Comparison of ENCODE assay signal across 14 mouse cellular contexts in genomic region chr17:46706375-46707089, GRCm38 (mm10). TPM values are rescaled to one million over a fixed set of nuclear protein-coding genes. Genes with fewer than 3 reads are reported as not detected.
A peak's percentile ranks its signal among the peaks of the same experiment; 100 is the strongest.
DNase-seq lines count a peak whose midpoint lies in the region; ATAC-seq and TF ChIP-seq lines count a peak whose summit lies in the region.
"Had no signal": no experiment of that assay in that cellular context is flagged by ENCODE, and none has a peak within 500 bp of the region (broad histone marks: within the 10 kb centered on the region; RNA-seq: fewer than 3 reads in every experiment).

No protein-coding gene starts in this region.

- 0 out of 2 replicates have a peak, but pooled peaks have one; percentile 6 for TF ChIP-seq CTCF in heart, postnatal 0 days (IDR thresholded peaks at IDR 0.05; ENCODE audit: low read depth)
- no peak for TF ChIP-seq CTCF in lung, postnatal 0 days (IDR thresholded peaks at IDR 0.05)

- no peaks in the 10 kb centered on the region for H3K9me3 ChIP-seq in forebrain, embryonic 10.5 days
- no peaks in the 10 kb centered on the region for H3K9me3 ChIP-seq in forebrain, embryonic 16.5 days (ENCODE audit: control insufficient read depth, low read length)
- H3K9me3 ChIP-seq in heart, postnatal 0 days (replicated peaks; ENCODE audit: control insufficient read depth, low read length) = no peaks in the 10 kb centered on the region
- H3K9me3 ChIP-seq in heart, embryonic 12.5 days (replicated peaks) = no peaks in the 10 kb centered on the region
- H3K9me3 ChIP-seq in lung, postnatal 0 days (ENCODE audit: low read length) = no peaks in the 10 kb centered on the region
- H3K9me3 ChIP-seq: limb, embryonic 15.5 days had no signal

- no peak for TF ChIP-seq EP300 in heart, postnatal 0 days (IDR thresholded peaks at IDR 0.05; ENCODE audit: low read depth)
- TF ChIP-seq EP300 in lung, postnatal 0 days (IDR thresholded peaks at IDR 0.05) = no peak

- H3K4me2 ChIP-seq in forebrain, embryonic 16.5 days (ENCODE audit: low read length) = no peak overlapping the region
- H3K4me2 ChIP-seq in heart, postnatal 0 days (ENCODE audit: low read depth, low read length) = no peak overlapping the region
- no peak overlapping the region for H3K4me2 ChIP-seq in heart, embryonic 12.5 days
- H3K4me2 ChIP-seq in lung, postnatal 0 days (replicated peaks; ENCODE audit: low read depth, low read length) = no peak overlapping the region

- no peak overlapping the region for H3K9ac ChIP-seq in forebrain, embryonic 16.5 days (replicated peaks; ENCODE audit: low read depth, low read length)
- H3K9ac ChIP-seq in heart, postnatal 0 days (replicated peaks; ENCODE audit: low read depth, low read length) = no peak overlapping the region
- no peak overlapping the region for H3K9ac ChIP-seq in heart, embryonic 12.5 days
- H3K9ac ChIP-seq in lung, postnatal 0 days (replicated peaks; ENCODE audit: low read depth) = no peak overlapping the region
- H3K9ac ChIP-seq: limb, embryonic 15.5 days had no signal

- no peak for ATAC-seq in forebrain, embryonic 16.5 days
- ATAC-seq in heart, postnatal 0 days (ENCODE audit: insufficient read depth, low read depth) = no peak
- ATAC-seq in heart, embryonic 12.5 days (ENCODE audit: insufficient number of reproducible peaks, low FRiP score) = no peak
- ATAC-seq in lung, postnatal 0 days = no peak

- H3K27me3 ChIP-seq in forebrain, embryonic 10.5 days (ENCODE audit: poor library complexity, severe bottlenecking) = no peaks in the 10 kb centered on the region
- H3K27me3 ChIP-seq in forebrain, embryonic 16.5 days (replicated peaks; ENCODE audit: control insufficient read depth, insufficient read depth, low read length) = no peaks in the 10 kb centered on the region
- H3K27me3 ChIP-seq in heart, postnatal 0 days (ENCODE audit: control insufficient read depth, insufficient read depth, low read length) = no peaks in the 10 kb centered on the region
- H3K27me3 ChIP-seq in heart, embryonic 12.5 days (replicated peaks) = no peaks in the 10 kb centered on the region
- H3K27me3 ChIP-seq in lung, postnatal 0 days (replicated peaks; ENCODE audit: insufficient read depth, low read length) = no peaks in the 10 kb centered on the region
- H3K27me3 ChIP-seq: limb, embryonic 15.5 days had no signal

- H3K4me3 ChIP-seq in forebrain, embryonic 10.5 days = peak overlapping the region; percentile 94; the same call in 1 of the 2 replicates
- H3K4me3 ChIP-seq in forebrain, embryonic 16.5 days (replicated peaks; ENCODE audit: low read length) = no peak overlapping the region
- H3K4me3 ChIP-seq in heart, postnatal 0 days (ENCODE audit: low read depth, low read length) = no peak overlapping the region
- H3K4me3 ChIP-seq in heart, embryonic 12.5 days = no peak overlapping the region
- H3K4me3 ChIP-seq in lung, postnatal 0 days (ENCODE audit: low read depth, low read length) = no peak overlapping the region

- H3K4me1 ChIP-seq in forebrain, embryonic 10.5 days = peaks cover 57% of the 10 kb centered on the region
- H3K4me1 ChIP-seq in forebrain, embryonic 16.5 days (replicated peaks; ENCODE audit: control insufficient read depth, insufficient read depth, low read length) = peaks cover 24% of the 10 kb centered on the region
- H3K4me1 ChIP-seq in heart, postnatal 0 days (ENCODE audit: control insufficient read depth, insufficient read depth) = peaks cover 15% of the 10 kb centered on the region
- H3K4me1 ChIP-seq in heart, embryonic 12.5 days (replicated peaks) = peaks cover 36% of the 10 kb centered on the region
- peaks cover 13% of the 10 kb centered on the region; the same call in 1 of the 2 replicates for H3K4me1 ChIP-seq in lung, postnatal 0 days (ENCODE audit: insufficient read depth, low read depth, low read length)

- 93% methylated on average over 14 of the region's 14 CpGs for WGBS in forebrain, embryonic 10.5 days
- 93% methylated on average over 14 of the region's 14 CpGs for WGBS in forebrain, embryonic 16.5 days
- 76% methylated on average over 14 of the region's 14 CpGs for WGBS in heart, postnatal 0 days
- WGBS in heart, embryonic 12.5 days = 78% methylated on average over 14 of the region's 14 CpGs
- 84% methylated on average over 14 of the region's 14 CpGs for WGBS in lung, postnatal 0 days

- peaks cover 8% of the 10 kb centered on the region for H3K36me3 ChIP-seq in forebrain, embryonic 10.5 days (replicated peaks)
- H3K36me3 ChIP-seq in forebrain, embryonic 16.5 days (ENCODE audit: control insufficient read depth, insufficient read depth) = no peaks in the 10 kb centered on the region
- H3K36me3 ChIP-seq in heart, postnatal 0 days (replicated peaks; ENCODE audit: control insufficient read depth, insufficient read depth, low read length) = no peaks in the 10 kb centered on the region
- H3K36me3 ChIP-seq in heart, embryonic 12.5 days = no peaks in the 10 kb centered on the region
- H3K36me3 ChIP-seq in lung, postnatal 0 days (ENCODE audit: insufficient read depth, low read length) = no peaks in the 10 kb centered on the region
- H3K36me3 ChIP-seq: limb, embryonic 15.5 days had no signal

- no peak overlapping the region for H3K27ac ChIP-seq in forebrain, embryonic 10.5 days
- no peak overlapping the region for H3K27ac ChIP-seq in forebrain, embryonic 16.5 days (ENCODE audit: low read length)
- H3K27ac ChIP-seq in heart, postnatal 0 days (ENCODE audit: low read depth) = no peak overlapping the region
- no peak overlapping the region for H3K27ac ChIP-seq in heart, embryonic 12.5 days (ENCODE audit: poor library complexity, severe bottlenecking)
- no peak overlapping the region for H3K27ac ChIP-seq in lung, postnatal 0 days (ENCODE audit: low read length)

- no peak for DNase-seq in forebrain, embryonic 10.5 days (ENCODE audit: extremely low spot score, low spot score)
- no peak for DNase-seq in heart, postnatal 0 days (ENCODE audit: low spot score)
- DNase-seq in lung, postnatal 0 days (ENCODE audit: low spot score) = peak; percentile 44
- no peak for DNase-seq in lung, postnatal 4 days
- DNase-seq in gonadal fat pad, adult 2 months (ENCODE audit: low read depth) = peak; percentile 87
- DNase-seq in left cerebral cortex, adult 11 months (ENCODE audit: low spot score) = no peak
- DNase-seq: cerebellum, postnatal 14 days; kidney, adult 18-20 months; kidney, postnatal 4 days; right cerebral cortex, postnatal 14 days; thymus, adult 18-20 months had no signal

RNA-seq across cellular contexts. Expression of gene Ppp2r5d, which starts 1.6 kb away (rescaled TPM):
- polyA plus RNA-seq in forebrain, embryonic 10.5 days (2016; fragmentation: Nextera tagmentation; extraction: Ambion mirVana) = 144 and 154 TPM in 2 replicates
- 87.5 and 96.6 TPM in 2 replicates for polyA plus RNA-seq in forebrain, embryonic 16.5 days (2015; fragmentation: Nextera tagmentation; extraction: Ambion mirVana)
- total RNA-seq in heart, postnatal 0 days (2014; rRNA removed; ENCODE audit: low replicate concordance) = 46.3 and 46.6 TPM in 2 replicates
- 25.2 and 27.1 TPM in 2 replicates for polyA plus RNA-seq in heart, postnatal 0 days (2015; fragmentation: Nextera tagmentation; extraction: Ambion mirVana)
- polyA plus RNA-seq in heart, embryonic 12.5 days (2016; fragmentation: Nextera tagmentation; extraction: Ambion mirVana) = 62.8 TPM in 2 replicates
- polyA plus RNA-seq in lung, postnatal 0 days (2015; fragmentation: Nextera tagmentation; extraction: Ambion mirVana) = 31.7 and 31.8 TPM in 2 replicates
- 44.3 and 44.5 TPM in 2 replicates for polyA plus RNA-seq in gonadal fat pad, adult 2 months (2012; rRNA removed)

RNA-seq across cellular contexts. Expression of gene Pex6, which starts 4.7 kb away (rescaled TPM):
- polyA plus RNA-seq in forebrain, embryonic 10.5 days (2016; fragmentation: Nextera tagmentation; extraction: Ambion mirVana) = 19.6 and 20.2 TPM in 2 replicates
- polyA plus RNA-seq in forebrain, embryonic 16.5 days (2015; fragmentation: Nextera tagmentation; extraction: Ambion mirVana) = 22.7 and 24.6 TPM in 2 replicates
- 22.2 and 22.7 TPM in 2 replicates for total RNA-seq in heart, postnatal 0 days (2014; rRNA removed; ENCODE audit: low replicate concordance)
- polyA plus RNA-seq in heart, postnatal 0 days (2015; fragmentation: Nextera tagmentation; extraction: Ambion mirVana) = 6.5 and 8.8 TPM in 2 replicates
- polyA plus RNA-seq in heart, embryonic 12.5 days (2016; fragmentation: Nextera tagmentation; extraction: Ambion mirVana) = 16.9 and 17.0 TPM in 2 replicates
- polyA plus RNA-seq in lung, postnatal 0 days (2015; fragmentation: Nextera tagmentation; extraction: Ambion mirVana) = 18.5 and 23.4 TPM in 2 replicates
- polyA plus RNA-seq in gonadal fat pad, adult 2 months (2012; rRNA removed) = 39.0 and 42.4 TPM in 2 replicates

RNA-seq across cellular contexts. Expression of gene Gnmt, which starts 22.4 kb away (rescaled TPM):
- polyA plus RNA-seq in forebrain, embryonic 10.5 days (2016; fragmentation: Nextera tagmentation; extraction: Ambion mirVana) = 0.80 and 0.87 TPM in 2 replicates
- 0.93 and 1.1 TPM in 2 replicates for polyA plus RNA-seq in forebrain, embryonic 16.5 days (2015; fragmentation: Nextera tagmentation; extraction: Ambion mirVana)
- 1.1 and 2.7 TPM in 2 replicates for total RNA-seq in heart, postnatal 0 days (2014; rRNA removed; ENCODE audit: low replicate concordance)
- 2.4 and 2.8 TPM in 2 replicates for polyA plus RNA-seq in heart, postnatal 0 days (2015; fragmentation: Nextera tagmentation; extraction: Ambion mirVana)
- 0.38 and 0.90 TPM in 2 replicates for polyA plus RNA-seq in heart, embryonic 12.5 days (2016; fragmentation: Nextera tagmentation; extraction: Ambion mirVana)
- 13.0 and 14.9 TPM in 2 replicates for polyA plus RNA-seq in lung, postnatal 0 days (2015; fragmentation: Nextera tagmentation; extraction: Ambion mirVana)
- 12.3 and 16.7 TPM in 2 replicates for polyA plus RNA-seq in gonadal fat pad, adult 2 months (2012; rRNA removed)

RNA-seq across cellular contexts. Expression of gene Klhdc3, which starts 25.8 kb away (rescaled TPM):
- polyA plus RNA-seq in forebrain, embryonic 10.5 days (2016; fragmentation: Nextera tagmentation; extraction: Ambion mirVana) = 132 and 133 TPM in 2 replicates
- polyA plus RNA-seq in forebrain, embryonic 16.5 days (2015; fragmentation: Nextera tagmentation; extraction: Ambion mirVana) = 191 and 194 TPM in 2 replicates
- total RNA-seq in heart, postnatal 0 days (2014; rRNA removed; ENCODE audit: low replicate concordance) = 117 and 133 TPM in 2 replicates
- polyA plus RNA-seq in heart, postnatal 0 days (2015; fragmentation: Nextera tagmentation; extraction: Ambion mirVana) = 175 and 178 TPM in 2 replicates
- 149 and 155 TPM in 2 replicates for polyA plus RNA-seq in heart, embryonic 12.5 days (2016; fragmentation: Nextera tagmentation; extraction: Ambion mirVana)
- polyA plus RNA-seq in lung, postnatal 0 days (2015; fragmentation: Nextera tagmentation; extraction: Ambion mirVana) = 96.7 and 111 TPM in 2 replicates
- polyA plus RNA-seq in gonadal fat pad, adult 2 months (2012; rRNA removed) = 82.4 and 83.9 TPM in 2 replicates

RNA-seq across cellular contexts. Expression of gene Mea1, which starts 27.9 kb away (rescaled TPM):
- polyA plus RNA-seq in forebrain, embryonic 10.5 days (2016; fragmentation: Nextera tagmentation; extraction: Ambion mirVana) = 163 and 165 TPM in 2 replicates
- polyA plus RNA-seq in forebrain, embryonic 16.5 days (2015; fragmentation: Nextera tagmentation; extraction: Ambion mirVana) = 208 and 240 TPM in 2 replicates
- 40.2 and 44.0 TPM in 2 replicates for total RNA-seq in heart, postnatal 0 days (2014; rRNA removed; ENCODE audit: low replicate concordance)
- polyA plus RNA-seq in heart, postnatal 0 days (2015; fragmentation: Nextera tagmentation; extraction: Ambion mirVana) = 101 and 114 TPM in 2 replicates
- polyA plus RNA-seq in heart, embryonic 12.5 days (2016; fragmentation: Nextera tagmentation; extraction: Ambion mirVana) = 116 and 123 TPM in 2 replicates
- polyA plus RNA-seq in lung, postnatal 0 days (2015; fragmentation: Nextera tagmentation; extraction: Ambion mirVana) = 113 and 114 TPM in 2 replicates
- polyA plus RNA-seq in gonadal fat pad, adult 2 months (2012; rRNA removed) = 82.6 and 97.0 TPM in 2 replicates

Comparison
In these comparisons a context has a peak if more than half of its experiments do, and no peak if none do; other contexts are left out.
1. DNase-seq: peak in lung, postnatal 0 days (single experiment) and gonadal fat pad, adult 2 months (single experiment); none in forebrain, embryonic 10.5 days (single experiment), heart, postnatal 0 days (single experiment), lung, postnatal 4 days (0 of 2) and left cerebral cortex, adult 11 months (single experiment).